Mouse (Mus musculus) granulocyte monocyte progenitor cell, adult 5-6 weeks (primary cell): ENCODE data around the gene Slc16a3. TPM values are rescaled to one million over a fixed set of nuclear protein-coding genes. Genes with fewer than 3 reads are reported as not detected.

Experiments used
- ATAC-seq: replicated peaks from 2 replicates; pipeline ENCODE4 v1.8.0; 2016; ENCODE audit warnings: mild to moderate bottlenecking, moderate TSS enrichment, inconsistent platforms; ENCODE audit not compliant: poor library complexity, severe bottlenecking
- total RNA-seq, 2 experiments: library from RNA; stranded (forward) in 1 of 2; stranded (reverse) in 1 of 2; fragments of 200-712, 200-1000 nt in 1 of 2; fragments of >200 nt in 1 of 2; fragmentation: Nextera tagmentation in 1 of 2; gene quantifications; 2 replicates each; pipeline ENCODE4 v1.2.3; 2014 to 2017

The Slc16a3 gene
- total RNA-seq, 2 experiments from 2014 or later: 4.7 to 11.3 TPM

- no peak for ATAC-seq
Measured at GRCm38 (mm10) chr11:120945266-120945665, 3.0 kb upstream of the Slc16a3 start.

GRCm38 (mm10) chr11:120945926-120946325, 2.4 kb upstream of the Slc16a3 start:
- ATAC-seq: no peak

DNA sequence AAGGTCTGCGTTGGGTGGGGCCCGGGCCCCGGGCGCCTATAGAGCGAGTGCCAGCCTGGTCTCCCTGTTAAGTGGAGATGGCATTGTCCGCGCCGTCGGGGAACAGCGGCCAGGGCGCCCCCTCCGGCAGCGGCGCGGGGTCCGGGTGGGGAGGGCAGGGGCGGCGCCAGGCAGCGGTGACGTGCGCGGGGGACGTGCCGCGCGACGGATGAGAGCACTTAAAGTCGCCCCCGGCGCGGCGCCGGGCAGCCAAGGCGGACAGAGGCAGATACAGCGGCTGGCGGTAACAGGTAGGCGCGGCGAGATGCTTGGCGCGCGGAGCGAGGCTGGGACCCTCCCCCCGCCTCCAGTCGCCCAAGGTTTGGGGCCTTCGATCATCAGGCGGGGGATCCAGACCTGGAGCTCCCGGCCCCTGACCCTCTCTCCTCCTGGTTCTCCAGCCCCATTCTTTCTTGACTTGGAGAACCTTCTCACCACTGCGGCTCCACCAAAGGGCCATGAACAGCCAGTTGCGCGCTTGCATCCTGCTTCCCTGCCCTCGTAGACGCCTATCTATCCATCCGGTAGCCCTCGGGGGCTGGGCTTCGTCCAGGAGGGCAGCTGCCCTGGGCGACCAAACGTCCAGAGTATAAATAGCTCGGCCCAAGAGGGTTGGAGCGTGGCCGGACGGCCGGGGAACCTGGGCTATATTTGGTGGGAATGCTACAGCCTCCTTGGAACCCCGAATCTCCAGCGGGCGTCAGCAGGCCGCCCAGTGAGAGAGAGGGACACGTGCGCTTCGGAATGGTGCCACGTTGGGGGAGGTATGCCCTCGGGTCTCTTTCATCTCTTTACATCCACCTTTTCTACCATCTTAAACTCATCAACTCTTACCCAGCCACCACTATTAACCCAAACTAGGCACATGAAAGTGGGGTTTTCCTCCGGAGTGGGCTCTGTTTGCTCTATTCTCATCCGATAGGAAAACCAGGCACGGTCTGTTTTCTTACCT, 876 bp downstream of the Slc16a3 start:
- ATAC-seq: peak; percentile 57

DNA sequence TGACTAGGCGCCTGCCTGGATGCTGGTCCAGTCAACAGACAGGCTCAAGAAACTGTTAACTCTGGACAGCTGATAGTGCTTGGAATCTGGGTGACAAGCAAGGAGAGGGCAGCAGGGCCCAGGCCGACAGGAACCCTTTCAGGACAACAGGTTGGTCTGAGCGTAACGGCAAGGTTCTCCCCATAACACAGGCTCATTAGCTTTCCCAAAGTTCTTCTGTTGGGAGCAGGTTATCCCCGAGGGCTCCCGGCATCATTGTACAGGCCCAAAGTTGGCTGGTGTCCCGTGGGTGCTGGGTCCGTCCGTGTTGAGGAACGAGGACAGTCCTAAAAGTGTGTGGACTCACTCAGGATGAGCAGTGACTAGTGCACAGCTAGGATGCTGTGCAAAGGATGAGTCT, 1.6 kb downstream of the Slc16a3 start:
- ATAC-seq: no peak

DNA sequence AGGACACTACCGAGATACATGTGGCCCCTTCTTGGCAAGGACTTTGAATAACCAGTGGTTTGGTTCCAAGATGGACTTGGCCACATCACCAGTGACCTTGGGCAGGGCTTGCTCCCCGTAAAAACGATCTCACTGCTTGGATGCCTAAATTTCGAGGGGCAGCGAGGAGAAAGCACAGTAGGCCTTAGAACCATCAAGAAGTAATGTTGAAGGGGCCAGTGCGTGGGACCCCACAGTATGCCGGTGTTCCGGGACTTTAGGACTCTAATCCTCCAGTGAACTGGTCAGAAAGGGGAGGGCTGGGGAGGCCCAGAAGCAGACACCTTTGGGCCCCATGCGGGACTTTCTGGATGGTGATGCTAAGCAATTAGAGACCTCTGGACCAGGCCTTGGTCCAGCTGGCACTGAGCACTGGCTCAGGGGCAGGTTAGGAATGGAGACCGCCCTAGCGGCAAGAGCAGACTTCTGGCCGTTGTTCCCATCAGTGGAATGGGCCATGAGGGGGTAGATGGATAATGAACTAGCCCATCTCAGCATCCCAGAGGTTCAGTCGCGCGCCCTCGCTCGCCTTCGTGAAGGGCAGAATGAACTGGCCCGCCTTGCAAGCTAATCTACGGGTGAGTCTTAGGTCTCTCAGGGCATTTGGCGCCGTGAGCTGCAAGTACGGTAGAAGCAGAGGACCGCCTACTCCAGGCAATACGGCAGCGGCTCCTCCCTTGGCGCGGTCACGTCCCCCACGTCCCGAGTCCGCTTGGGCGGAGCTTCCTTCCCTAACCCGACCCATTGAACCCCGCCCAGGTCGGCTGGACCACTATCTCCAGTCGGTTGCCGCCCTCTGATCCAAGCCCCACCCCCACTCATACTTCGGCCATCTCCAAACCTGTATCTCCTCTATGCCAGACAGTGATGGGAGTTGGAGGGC, 2.3 kb downstream of the Slc16a3 start:
- ATAC-seq: peak; percentile 77

GRCm38 (mm10) chr11:120951237-120951636, 3.0 kb downstream of the Slc16a3 start:
- ATAC-seq: no peak

DNA sequence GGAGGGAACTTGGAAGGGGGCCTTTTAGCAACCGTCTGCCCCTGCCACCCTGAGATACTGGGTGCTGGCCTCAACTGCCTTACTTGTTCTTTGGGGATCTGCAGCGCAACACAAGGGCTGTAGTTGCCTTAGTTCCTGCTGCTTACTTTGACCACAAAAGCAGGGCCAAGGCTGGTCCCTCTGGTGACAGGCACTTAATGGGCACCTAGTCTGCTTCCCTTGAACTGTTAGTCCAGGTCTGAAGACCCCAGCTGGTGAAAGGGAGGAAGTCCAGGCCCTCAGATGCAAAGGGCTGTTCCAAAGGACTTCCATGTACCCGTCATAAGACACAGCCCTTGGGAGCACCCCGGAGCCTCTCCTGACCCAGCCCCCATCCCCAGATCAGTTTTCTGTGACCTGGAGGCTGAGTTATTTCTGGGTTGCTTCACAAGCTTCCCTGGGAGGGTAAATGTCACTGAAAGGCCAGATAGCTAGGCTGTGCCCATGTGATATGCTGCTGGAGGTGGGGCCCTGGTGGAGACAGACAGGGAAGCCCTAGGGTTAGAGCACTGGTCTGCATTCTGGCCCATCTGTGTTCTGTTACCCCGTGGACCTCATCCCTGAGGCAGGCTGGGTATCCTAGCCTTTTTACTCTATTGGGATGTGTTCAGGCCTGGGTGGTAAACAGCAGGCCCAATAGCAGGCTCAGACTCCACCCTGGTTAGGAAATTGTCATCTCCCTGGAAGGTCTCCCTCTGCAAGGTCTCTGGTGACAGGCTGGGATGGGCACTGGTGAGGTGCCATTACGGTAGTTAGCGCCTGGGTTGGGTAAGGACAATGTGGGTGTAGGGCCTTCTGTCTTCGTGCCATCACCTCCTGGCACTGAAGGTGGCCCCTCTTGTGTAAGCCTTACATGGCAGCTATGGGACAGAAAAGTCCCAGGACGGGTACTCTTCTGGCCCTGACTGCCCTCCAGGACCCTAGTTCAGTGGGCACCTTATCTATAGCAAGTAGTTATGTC, 3.8 kb downstream of the Slc16a3 start:
- no peak for ATAC-seq

- ATAC-seq: no peak
Measured at GRCm38 (mm10) chr11:120954936-120955335, 6.7 kb downstream of the Slc16a3 start.

- ATAC-seq: no peak
Measured at GRCm38 (mm10) chr11:120955701-120956100, 7.4 kb downstream of the Slc16a3 start.

DNA sequence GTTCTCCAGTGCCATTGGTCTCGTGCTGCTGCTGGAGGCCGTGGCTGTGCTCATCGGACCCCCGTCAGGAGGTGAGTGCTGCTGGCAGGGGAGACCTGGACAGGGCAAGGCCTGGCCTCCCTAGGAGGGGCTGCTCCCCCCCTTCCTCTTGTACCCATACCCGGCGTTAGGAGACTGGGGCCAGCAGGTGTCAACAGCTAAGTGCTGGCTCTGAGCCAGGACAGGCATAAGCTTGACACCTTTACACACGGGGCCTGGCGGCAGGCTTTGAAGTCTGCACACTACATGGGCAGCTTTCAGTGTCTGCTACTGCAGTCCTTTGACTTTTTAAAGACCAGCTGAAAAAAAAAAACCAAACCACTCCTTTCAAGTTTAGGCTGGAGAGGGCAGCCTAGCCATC, 8.8 kb downstream of the Slc16a3 start:
- no peak for ATAC-seq

DNA sequence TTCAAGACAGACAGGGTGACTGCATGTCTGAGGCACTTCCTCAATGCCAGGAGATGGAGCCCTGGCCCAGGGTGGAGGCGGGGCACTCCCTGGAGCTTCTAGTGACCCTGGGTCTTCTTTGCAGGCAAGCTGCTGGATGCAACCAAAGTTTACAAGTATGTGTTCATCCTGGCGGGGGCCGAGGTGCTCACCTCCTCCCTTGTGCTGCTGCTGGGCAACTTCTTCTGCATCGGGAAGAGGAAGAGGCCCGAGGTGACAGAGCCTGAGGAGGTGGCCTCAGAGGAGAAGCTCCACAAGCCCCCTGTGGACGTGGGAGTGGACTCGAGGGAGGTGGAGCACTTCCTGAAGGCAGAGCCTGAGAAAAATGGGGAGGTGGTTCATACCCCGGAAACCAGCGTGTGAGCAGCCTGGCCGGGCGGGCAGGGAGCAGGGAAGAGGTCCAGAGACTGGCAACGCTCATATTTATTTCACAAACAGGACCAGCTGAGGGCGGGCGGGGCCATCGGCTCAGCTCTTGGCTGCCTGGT, 9.5 kb downstream of the Slc16a3 start:
- ATAC-seq: peak; percentile 53

GRCm38 (mm10) chr11:120959066-120959465, 10.8 kb downstream of the Slc16a3 start:
- no peak for ATAC-seq

DNA sequence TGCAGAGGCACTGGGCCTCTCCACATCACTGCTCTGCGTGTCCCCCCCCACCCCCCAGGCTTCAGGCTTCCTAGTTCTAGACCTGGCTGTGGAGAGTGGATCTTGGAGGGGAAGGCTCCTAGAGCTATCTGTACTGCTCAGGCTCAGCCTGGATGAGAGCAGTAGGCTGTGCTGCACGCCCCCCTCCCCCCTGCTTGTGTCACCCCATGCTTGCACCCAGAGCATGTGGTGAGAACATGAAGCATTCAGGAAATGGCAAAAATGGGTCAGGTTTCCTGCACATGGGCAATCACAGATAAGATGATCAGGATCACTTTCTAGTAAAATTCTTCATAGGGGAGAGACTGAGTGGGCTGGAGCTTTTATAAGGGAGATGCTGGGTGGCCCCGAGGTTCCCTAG, 11.3 kb downstream of the Slc16a3 start:
- ATAC-seq: no peak

DNA sequence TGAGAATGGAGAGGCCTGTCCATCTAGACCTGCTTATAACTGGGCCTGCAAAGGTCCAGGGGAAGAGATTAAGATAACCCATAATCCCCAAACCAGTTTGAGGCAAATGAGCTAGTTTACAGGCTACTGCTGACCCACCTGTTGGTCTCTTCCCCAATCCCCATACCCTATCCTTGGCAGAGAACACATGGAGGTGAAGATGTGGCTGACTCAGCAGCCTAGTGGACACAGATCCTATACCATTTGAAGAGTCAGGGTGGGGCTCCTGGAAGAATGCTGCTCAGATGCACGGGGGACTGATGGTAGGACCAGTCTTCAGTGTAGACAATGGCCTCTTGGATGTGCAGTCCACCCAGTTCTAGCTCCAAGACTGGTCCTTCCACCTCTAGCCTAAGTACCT, 12.0 kb downstream of the Slc16a3 start:
- no peak for ATAC-seq

DNA sequence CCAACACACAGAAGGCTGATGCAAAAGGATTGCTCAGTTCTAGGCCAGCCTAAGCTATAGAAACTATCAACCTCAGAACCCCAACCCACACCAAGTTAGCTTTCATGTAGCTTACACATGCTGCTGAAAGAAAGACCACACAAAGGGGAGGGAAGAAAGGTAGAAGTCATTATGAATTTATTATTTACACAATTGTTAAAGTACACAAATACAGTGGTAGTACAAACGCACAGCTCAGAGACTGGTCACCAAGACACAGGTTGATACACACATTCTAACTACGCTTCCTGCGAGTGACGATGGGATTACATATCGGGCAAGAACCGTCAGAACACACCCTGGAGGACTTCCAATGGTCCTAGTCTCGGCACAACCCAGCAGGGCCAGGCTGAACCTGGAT, 13.3 kb downstream of the Slc16a3 start:
- ATAC-seq: no peak

DNA sequence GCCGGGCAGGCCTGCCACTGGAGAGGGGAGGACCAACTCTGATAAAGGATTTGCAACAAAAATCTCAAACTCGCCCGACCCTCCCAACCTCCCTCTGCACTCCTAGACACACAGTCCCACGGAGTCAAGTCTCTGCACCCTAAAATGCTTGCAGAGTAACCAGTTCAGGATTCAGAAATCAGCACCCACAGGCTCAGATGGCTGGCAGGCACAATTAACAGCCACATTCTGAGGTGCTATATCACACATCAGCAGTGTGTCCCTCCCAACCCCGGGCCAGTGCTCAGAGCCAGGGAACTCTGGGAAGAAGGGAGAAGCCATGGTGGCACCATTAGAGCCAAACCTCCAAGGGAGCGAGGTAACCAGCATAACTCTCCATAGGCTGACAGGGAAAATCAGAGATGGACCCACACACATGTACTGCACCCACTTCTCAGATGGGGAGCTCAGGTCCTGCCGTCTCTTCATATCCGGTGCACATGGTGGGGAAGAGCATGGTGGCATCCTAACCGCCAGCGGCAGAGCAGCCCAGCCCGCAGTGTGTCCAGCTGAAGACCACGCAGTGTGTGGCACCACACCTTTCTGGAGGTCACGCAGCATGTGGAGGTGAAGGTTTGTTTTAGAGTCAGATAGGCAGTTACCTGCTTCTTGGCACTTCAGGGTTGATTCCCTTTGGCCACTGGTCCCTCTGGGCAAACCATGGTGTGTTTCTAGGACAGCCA, 13.9 kb downstream of the Slc16a3 start:
- ATAC-seq: no peak

DNA sequence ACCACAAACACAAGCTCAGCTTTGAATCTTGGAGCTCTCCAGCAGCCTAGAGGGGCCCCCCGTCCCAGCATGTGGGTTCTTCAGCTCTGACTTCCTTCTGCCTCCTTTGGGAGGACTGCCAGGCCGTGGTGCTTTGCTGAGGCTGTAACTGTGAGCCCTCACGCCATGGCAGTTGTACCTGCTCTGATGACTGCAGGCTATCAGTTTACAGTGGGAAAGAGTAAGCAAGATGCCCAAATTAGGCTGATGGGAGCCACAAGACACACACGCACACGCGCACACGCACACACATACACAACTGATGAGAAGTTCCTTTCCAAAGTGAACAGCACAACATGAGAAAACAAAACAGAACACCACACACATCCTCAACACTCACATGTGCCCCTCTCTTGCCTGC, 14.6 kb downstream of the Slc16a3 start:
- no peak for ATAC-seq

- no peak for ATAC-seq
Measured at GRCm38 (mm10) chr11:120964195-120965157, 16.2 kb downstream of the Slc16a3 start.
